Mouse (Mus musculus): ENCODE measurements around the gene 6430548M08Rik.

6430548M08Rik gene

GRCm38 (mm10) chr8:120109149-120109548, 4.8 kb upstream of the 6430548M08Rik start:
- DNase-seq (ENCODE audit: low spot score) = no peak

DNA sequence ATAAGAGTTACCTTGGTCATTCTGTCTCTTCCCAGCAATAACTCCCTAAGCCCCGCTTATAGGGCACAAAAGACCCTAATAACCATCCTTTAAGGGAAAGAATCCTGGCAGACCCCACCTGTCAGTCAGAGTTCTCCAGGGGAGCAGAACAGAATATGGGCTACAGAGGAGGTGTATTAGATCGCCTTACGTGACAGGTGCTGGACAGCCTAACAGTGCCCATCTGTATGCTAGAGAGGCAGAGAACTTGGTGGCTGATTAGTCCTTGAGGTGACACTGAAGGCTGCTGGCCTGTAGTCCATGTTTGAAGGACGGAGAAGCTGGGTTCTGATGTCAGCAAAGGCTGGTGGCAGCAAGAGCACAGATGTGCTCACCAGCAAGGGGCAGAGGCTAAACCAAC, 3.0 kb upstream of the 6430548M08Rik start:
- no peak for DNase-seq (ENCODE audit: low spot score)

DNA sequence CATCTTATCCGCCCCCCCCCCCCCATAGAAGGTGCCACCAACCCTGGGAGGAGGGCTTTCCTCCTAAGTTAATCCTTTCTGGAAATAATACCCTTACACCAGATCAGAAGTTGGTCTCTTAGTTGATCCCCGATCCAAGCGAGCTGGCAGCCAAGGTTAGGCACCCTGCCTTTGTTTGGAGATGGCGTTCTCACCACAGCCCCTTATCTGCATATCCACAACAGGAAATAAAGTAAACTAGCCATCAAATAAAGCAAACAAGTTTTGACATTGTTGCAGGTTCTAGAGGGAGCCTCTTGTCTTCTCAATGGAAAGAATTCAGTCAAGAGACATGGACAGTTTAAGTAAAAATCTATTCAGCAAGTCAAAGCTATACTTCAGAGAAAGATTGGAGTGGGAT, 2.6 kb upstream of the 6430548M08Rik start:
- DNase-seq (ENCODE audit: low spot score) = no peak

GRCm38 (mm10) chr8:120112535-120112934, 1.4 kb upstream of the 6430548M08Rik start:
- no peak for DNase-seq (ENCODE audit: low spot score)

DNA sequence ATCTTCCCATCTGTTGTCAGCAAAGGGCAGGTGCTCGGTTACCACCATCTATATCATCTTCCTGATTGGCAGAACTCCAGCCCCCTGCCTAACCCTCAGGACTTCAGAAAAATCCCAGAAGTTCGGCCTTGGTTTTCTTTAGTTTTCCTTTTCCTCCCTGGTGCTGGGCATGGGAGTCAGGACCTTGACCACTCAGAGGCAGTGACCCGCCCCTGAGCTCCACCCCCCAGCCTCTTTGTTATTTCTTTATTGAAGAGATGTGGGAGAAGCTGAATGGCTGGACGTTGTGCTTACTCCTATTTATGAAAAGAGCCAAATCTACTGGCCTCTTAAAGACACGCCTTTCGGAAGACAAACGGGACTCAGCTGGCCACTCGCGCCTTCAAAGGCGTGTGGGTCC, 646 bp upstream of the 6430548M08Rik start:
- DNase-seq (ENCODE audit: low spot score) = peak; percentile 63

DNA sequence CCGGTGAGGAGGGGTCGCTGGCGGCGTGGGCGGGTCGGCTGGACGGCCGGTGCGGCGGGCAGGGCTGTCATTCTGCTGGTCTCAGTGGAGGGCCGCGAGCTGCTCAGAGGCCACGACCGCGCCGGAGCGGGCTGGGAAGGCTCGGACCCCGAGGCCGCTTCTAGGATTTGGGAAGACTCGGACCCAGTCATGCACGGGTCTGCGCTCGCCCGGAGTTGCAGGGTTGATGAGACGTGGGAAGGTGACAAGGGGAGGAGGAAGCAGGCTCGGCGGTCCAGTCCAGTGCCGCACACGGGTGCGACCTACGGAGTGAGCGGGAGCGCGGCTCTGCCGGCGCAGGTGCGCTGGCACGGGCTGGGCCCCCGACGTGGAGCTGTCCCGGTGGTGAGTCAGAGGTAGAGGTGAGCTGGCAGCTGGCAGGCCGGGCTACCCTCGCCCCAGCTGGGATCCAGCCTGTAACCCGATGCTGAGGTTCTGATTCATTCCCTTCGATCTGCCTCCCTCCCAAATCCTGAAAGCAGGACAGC, 426 bp downstream of the 6430548M08Rik start:
- DNase-seq (ENCODE audit: low spot score) = no peak

DNA sequence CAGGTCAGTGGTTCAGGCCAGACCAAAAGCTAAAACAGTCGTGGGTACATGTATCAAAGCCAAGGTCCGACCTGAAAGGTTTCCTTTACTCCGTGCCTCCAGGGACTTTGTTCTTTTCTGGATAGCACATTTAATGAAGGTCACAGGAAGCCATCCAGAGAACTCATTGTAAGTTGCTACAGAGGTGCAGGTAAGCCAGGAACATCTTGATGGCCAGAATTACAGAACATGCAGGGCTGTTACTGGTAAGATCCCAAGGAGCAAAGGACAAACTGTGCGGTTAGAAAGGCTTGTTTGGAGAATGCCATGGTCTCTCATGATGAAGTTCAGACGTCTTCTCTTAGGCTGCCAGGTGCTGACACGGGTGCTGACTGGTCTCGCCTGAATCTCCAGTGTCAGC, 2.6 kb downstream of the 6430548M08Rik start:
- no peak for DNase-seq (ENCODE audit: low spot score)

DNA sequence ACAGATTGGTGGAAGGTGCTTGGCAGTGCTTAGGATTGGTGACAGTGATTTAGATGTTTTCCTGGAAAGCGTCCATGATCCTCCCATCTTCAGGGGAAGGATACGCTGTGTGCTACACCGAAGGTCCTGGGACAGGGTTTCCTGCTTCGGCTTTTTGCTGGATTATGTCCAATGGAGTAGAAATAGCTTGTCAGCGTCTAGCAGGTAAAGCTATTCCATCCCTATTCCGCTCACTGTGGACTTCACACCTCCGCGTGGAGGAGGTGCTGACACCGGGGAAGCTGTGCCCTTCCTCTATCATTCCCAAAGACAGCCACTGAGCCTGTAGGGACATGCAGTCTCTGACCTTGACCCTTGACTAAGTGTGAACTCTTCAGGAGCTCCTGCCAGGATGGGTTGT, 4.2 kb downstream of the 6430548M08Rik start:
- no peak for DNase-seq (ENCODE audit: low spot score)

DNA sequence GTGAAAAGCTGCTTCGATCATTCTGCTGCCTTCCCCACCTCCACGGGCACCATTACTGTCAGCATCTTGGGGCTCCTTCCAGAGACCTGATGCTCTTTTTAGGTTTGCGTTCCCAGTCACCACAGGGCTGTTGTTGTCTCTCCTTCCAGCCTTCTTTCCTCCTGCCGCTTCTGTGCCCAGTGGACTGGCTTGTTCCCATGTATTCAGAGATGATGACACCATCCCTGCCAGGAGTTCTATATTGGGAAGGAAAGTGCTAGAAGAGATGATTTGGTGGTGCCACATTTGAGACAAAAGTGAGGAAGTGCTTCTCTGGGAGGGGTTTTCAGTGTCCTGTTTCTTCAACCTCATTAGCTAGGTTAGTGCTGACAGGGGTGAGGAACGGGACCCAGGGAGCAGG, 4.9 kb downstream of the 6430548M08Rik start:
- DNase-seq (ENCODE audit: low spot score) = no peak

- DNase-seq (ENCODE audit: low spot score) = no peak
Observed at GRCm38 (mm10) chr8:120119429-120119828, 5.5 kb downstream of the 6430548M08Rik start.

GRCm38 (mm10) chr8:120119931-120120330, 6.0 kb downstream of the 6430548M08Rik start:
- DNase-seq (ENCODE audit: low spot score) = no peak

- no peak for DNase-seq (ENCODE audit: low spot score)
Observed at GRCm38 (mm10) chr8:120120951-120121350, 7.0 kb downstream of the 6430548M08Rik start.

- DNase-seq (ENCODE audit: low spot score) = no peak
Observed at GRCm38 (mm10) chr8:120124261-120124660, 10.3 kb downstream of the 6430548M08Rik start.

GRCm38 (mm10) chr8:120124836-120125389, 11.0 kb downstream of the 6430548M08Rik start:
- no peak for DNase-seq (ENCODE audit: low spot score)

- no peak for DNase-seq (ENCODE audit: low spot score)
Observed at GRCm38 (mm10) chr8:120126357-120127161, 12.6 kb downstream of the 6430548M08Rik start.

- DNase-seq (ENCODE audit: low spot score) = peak; percentile 50
Observed at GRCm38 (mm10) chr8:120129547-120129946, 15.6 kb downstream of the 6430548M08Rik start.

GRCm38 (mm10) chr8:120131158-120131557, 17.2 kb downstream of the 6430548M08Rik start:
- DNase-seq (ENCODE audit: low spot score) = no peak

DNA sequence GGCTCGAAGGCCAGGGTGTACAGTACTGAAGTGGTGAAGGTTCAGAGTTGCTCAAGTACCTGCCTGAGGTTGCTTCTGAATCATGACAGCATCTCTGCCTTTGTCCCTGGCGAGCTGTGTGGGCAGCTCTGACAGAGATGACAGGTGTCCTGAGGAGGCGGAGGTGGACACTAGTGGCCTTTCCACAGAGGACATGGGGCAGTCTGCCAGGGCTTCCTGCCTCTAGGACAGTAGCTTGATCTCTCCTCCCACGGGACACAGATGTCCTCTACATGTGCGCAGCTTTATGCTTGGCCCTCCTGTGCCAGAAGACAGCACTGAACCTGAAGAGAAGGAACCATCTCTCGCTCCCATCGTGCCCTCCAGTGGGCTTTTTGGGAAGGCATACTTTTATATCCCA, 19.2 kb downstream of the 6430548M08Rik start:
- no peak for DNase-seq (ENCODE audit: low spot score)

DNA sequence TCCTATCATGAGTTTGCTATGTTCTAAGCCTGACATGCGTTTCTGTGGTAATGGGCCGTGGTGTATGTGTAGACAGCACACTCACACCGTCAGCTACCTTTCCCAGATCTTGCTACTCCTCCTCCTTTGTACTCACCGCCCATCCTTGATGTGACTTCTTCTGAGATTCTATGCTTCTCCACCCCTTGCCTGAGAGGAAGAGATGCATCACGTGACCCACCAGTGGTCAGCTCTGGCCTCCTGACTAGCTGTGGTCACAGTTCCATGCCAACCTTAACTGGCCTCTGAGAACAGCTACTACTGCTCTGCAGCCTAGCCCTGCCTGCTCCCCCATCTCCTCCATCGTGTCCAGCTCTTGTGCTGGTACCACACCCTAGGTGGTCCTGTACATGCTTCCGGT, 21.7 kb downstream of the 6430548M08Rik start:
- no peak for DNase-seq (ENCODE audit: low spot score)

- no peak for DNase-seq (ENCODE audit: low spot score)
Observed at GRCm38 (mm10) chr8:120136618-120137017, 22.7 kb downstream of the 6430548M08Rik start.

DNA sequence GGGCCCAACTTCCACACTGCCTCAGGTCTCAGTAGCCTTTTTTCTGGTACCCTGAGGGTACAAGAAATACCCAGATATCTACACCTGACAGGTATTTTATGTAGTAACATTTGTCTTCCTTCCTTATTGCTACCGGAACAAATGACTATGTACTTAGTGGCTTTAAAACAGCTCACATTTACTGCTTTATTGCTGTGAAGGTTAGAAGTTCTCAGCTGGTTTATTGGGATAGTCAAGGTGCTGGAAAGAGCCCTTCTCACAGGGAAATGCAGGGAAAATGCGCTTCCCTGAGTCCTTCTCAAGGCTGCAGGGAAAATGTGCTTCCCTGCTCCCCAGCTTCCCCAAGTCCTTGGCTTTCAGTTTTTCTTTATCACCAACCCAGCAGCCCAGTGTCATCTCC, 25.0 kb downstream of the 6430548M08Rik start:
- no peak for DNase-seq (ENCODE audit: low spot score)

- no peak for DNase-seq (ENCODE audit: low spot score)
Observed at GRCm38 (mm10) chr8:120140769-120141168, 26.8 kb downstream of the 6430548M08Rik start.

GRCm38 (mm10) chr8:120143911-120144651, 30.1 kb downstream of the 6430548M08Rik start:
- no peak for DNase-seq (ENCODE audit: low spot score)

Data from embryo, embryonic 10.5 days (tissue).